Mouse (Mus musculus) liver, adult 2 months (tissue): ENCODE results near the gene Rexo2.

Experiments
- CTCF ChIP-seq: fragments of 200-500 bp; IDR thresholded peaks from 2 replicates; pipeline ENCODE4 v1.5.1; 2011; ENCODE audit warnings: low read depth, low read length, control low read depth
- POLR2A ChIP-seq: fragments of 200-500 bp; IDR thresholded peaks from 2 replicates; pipeline ENCODE4 v1.6.1; 2011; ENCODE audit warnings: low read length, control low read depth; ENCODE audit not compliant: insufficient read depth; ENCODE audit errors: extremely low read depth

DNA sequence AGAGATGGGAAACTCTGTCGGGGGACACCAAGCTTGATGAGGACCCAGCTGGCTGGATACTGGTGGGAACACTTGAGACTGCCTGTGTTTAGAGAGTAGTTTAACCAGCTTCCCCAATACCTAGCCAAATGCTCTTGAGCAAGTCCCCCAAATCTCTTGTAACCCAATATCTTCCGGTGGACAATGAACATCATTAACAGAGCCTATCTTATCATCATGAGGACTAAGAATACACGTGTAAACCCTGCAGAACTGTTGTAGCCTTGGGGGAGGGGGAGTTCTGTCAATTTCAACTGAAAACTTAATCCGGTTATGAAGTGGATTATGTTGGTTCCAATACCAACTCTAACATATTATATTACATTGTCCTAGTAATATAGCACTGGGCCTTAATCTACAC is 1.6 kb downstream of the Rexo2 start:
- TF ChIP-seq CTCF = no peak
- TF ChIP-seq POLR2A = no peak
